Mouse (Mus musculus) stomach, embryonic 15.5 days (tissue): ENCODE results near the gene Gm20517. TPM values are rescaled to one million over a fixed set of nuclear protein-coding genes. Genes with fewer than 3 reads are reported as not detected.
A peak's percentile ranks its signal among the peaks of the same experiment; 100 is the strongest.

Experiments used
- ATAC-seq: fragments of 200-750 bp; cut with Nextera tagmentation; 2 replicates; pipeline ENCODE4 v1.8.0; 2017; ENCODE audit warnings: low read depth, moderate number of reproducible peaks, moderate TSS enrichment; ENCODE audit not compliant: insufficient read depth, low FRiP score
- H3K27ac ChIP-seq: fragments of 300-500 bp; sonication (generic); 2 replicates; pipeline ENCODE4 v1.5.1; 2015; ENCODE audit warnings: mild to moderate bottlenecking, inconsistent platforms
- H3K27me3 ChIP-seq: fragments of 300-500 bp; sonication (generic); replicated peaks from 2 replicates; pipeline ENCODE4 v1.6.1; 2015; ENCODE audit warnings: inconsistent platforms
- H3K36me3 ChIP-seq: fragments of 300-500 bp; sonication (generic); 2 replicates; pipeline ENCODE4 v1.6.1; 2015; ENCODE audit warnings: inconsistent platforms
- H3K4me1 ChIP-seq: fragments of 300-500 bp; sonication (generic); 2 replicates; pipeline ENCODE4 v1.6.1; 2015; ENCODE audit warnings: inconsistent platforms
- H3K4me2 ChIP-seq: fragments of 300-500 bp; sonication (generic); 2 replicates; pipeline ENCODE4 v1.6.1; 2015; ENCODE audit warnings: mild to moderate bottlenecking, inconsistent platforms
- H3K4me3 ChIP-seq: fragments of 300-500 bp; sonication (generic); replicated peaks from 2 replicates; pipeline ENCODE4 v1.5.1; 2015; ENCODE audit warnings: inconsistent platforms
- H3K9ac ChIP-seq: fragments of 300-500 bp; sonication (generic); 2 replicates; pipeline ENCODE4 v1.6.1; 2015; ENCODE audit warnings: inconsistent platforms
- H3K9me3 ChIP-seq: fragments of 300-500 bp; sonication (generic); 2 replicates; pipeline ENCODE4 v1.6.1; 2016; ENCODE audit warnings: inconsistent platforms
- WGBS: fragments of 180-500 bp; shearing (Covaris S2); methylation state at CpG from one replicate; pipeline ENCODE4 v1.1.7; 2015; 5-methylcytosine and 5-hydroxymethylcytosine counted together
- polyA plus RNA-seq: library from polyadenylated mRNA; unstranded; fragments of >200 nt; fragmentation: Nextera tagmentation; extraction: Ambion mirVana; gene quantifications from 2 replicates; pipeline ENCODE4 v1.2.1, GENCODE M21; 2015

Gene Gm20517
- polyA plus RNA-seq, 1 experiment from 2014 or later = 1.0 TPM

DNA sequence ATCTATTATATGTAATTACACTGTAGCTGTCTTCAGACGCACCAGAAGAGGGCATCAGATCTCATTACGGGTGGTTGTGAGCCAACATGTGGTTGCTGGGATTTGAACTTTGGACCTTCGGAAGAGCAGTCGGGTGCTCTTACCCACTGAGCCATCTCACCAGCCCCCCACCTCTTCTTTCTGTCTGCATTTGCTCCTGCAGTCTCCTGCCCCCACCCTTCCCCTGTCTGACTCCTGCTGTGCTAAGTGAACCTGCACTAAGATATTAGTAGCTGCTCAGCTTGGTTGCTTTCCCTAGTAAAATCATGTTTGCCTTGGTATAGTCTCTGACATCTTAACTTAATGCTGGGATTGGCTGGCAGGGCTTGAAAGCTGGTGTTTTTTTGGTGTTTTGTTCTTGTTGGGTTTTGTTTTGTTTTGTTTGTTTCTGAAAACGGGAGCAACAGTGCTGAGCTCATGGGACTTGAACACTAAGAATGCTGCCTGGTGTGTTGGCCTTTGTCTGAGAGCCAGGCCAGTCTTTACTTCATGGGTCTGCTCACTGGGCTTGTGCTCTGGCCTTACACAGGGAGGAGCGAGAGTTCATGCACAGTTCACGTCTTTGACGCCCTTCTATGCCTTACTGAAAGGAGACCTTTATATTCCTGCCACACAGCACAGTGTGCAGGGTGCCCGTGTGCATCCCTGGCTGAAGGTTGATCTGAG is 51.8 kb downstream of the Gm20517 start:
- no peaks in the 10 kb centered on the region for H3K36me3 ChIP-seq
- no peak overlapping the region for H3K4me2 ChIP-seq
- H3K4me3 ChIP-seq = no peak overlapping the region
- H3K27ac ChIP-seq = no peak overlapping the region
- no peak overlapping the region for H3K9ac ChIP-seq
- no peaks in the 10 kb centered on the region for H3K4me1 ChIP-seq
- H3K27me3 ChIP-seq = no peaks in the 10 kb centered on the region
- WGBS = 69% methylated on average over 9 of the region's 9 CpGs
- no peaks in the 10 kb centered on the region for H3K9me3 ChIP-seq
- ATAC-seq = 0 out of 2 replicates have a peak, but pooled peaks have one; percentile 35

DNA sequence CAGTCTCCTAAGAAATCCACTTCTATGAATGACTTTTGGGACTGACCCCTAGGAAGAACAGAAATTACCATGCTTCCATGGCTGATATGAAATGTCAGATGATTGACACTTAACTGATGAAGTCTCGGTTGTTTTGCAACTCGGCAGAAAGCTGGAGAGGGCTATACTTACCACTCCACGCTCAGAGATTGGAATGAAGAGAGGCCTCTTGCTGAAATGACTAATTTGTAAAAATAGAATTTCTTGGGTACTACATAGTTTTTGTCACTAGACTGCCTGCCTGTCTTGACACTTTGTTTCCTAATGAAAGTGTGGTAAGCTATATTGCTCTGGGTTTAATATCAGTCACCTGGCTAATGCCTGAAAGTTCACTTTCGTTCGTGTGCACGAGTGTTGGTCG is 53.1 kb downstream of the Gm20517 start:
- 83% methylated on average over 7 of the region's 7 CpGs for WGBS
- no peaks in the 10 kb centered on the region for H3K27me3 ChIP-seq
- no peak for ATAC-seq

DNA sequence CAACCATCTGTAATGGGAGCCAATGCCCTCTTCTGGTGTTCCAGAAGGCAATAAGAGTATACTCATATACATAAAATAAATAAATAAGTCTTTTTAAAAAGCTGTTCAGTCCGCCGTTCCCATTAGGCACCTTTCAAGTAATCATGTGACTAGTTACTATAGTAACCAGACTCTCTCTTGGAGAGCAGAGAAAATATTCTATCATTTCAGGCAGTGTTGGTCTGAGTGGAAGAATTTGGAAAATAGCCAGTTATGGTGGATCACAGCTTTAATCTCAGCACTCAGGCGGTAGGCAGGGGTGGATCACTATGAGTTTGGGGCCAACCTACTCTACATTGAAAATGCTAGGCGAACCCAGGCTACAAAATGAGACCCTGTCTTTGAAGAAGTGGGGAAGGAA is 57.8 kb downstream of the Gm20517 start:
- Histone ChIP-seq H3K9ac (no peak overlapping the region), H3K27ac (no peak overlapping the region), H3K4me3 (no peak overlapping the region), H3K4me1 (peaks cover 8% of the 10 kb centered on the region), H3K27me3 (no peaks in the 10 kb centered on the region), H3K4me2 (no peak overlapping the region), H3K9me3 (no peaks in the 10 kb centered on the region), H3K36me3 (no peaks in the 10 kb centered on the region)
- 58% methylated on average over 4 of the region's 4 CpGs for WGBS
- ATAC-seq = no peak

More for the DNA sequence above, 53.1 kb downstream of the Gm20517 start:
- Histone ChIP-seq H3K4me3 (no peak overlapping the region), H3K4me1 (no peaks in the 10 kb centered on the region), H3K4me2 (no peak overlapping the region), H3K9me3 (no peaks in the 10 kb centered on the region), H3K27ac (no peak overlapping the region), H3K36me3 (no peaks in the 10 kb centered on the region), H3K9ac (no peak overlapping the region)

DNA sequence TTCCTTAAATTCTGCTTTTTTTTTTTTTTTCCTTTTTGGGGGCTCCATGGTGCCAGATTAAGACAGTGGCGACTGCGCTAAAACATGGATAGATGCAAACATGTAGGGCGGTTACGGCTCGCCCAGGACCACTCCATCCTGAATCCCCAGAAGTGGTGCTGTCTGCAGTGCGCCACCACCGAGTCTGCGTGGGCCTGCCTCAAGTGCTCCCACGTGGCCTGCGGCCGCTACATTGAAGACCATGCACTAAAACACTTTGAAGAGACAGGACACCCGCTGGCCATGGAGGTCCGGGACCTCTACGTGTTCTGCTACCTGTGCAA is 60.6 kb downstream of the Gm20517 start:
- Histone ChIP-seq H3K36me3 (no peaks in the 10 kb centered on the region), H3K4me2 (peak overlapping the region; percentile 89), H3K27ac (no peak overlapping the region), H3K4me1 (peaks cover 8% of the 10 kb centered on the region), H3K4me3 (peak overlapping the region; percentile 44), H3K27me3 (no peaks in the 10 kb centered on the region), H3K9me3 (no peaks in the 10 kb centered on the region), H3K9ac (no peak overlapping the region)
- WGBS = 29% methylated on average over 14 of the region's 14 CpGs
- 0 out of 2 replicates have a peak, but pooled peaks have one; percentile 27 for ATAC-seq

DNA sequence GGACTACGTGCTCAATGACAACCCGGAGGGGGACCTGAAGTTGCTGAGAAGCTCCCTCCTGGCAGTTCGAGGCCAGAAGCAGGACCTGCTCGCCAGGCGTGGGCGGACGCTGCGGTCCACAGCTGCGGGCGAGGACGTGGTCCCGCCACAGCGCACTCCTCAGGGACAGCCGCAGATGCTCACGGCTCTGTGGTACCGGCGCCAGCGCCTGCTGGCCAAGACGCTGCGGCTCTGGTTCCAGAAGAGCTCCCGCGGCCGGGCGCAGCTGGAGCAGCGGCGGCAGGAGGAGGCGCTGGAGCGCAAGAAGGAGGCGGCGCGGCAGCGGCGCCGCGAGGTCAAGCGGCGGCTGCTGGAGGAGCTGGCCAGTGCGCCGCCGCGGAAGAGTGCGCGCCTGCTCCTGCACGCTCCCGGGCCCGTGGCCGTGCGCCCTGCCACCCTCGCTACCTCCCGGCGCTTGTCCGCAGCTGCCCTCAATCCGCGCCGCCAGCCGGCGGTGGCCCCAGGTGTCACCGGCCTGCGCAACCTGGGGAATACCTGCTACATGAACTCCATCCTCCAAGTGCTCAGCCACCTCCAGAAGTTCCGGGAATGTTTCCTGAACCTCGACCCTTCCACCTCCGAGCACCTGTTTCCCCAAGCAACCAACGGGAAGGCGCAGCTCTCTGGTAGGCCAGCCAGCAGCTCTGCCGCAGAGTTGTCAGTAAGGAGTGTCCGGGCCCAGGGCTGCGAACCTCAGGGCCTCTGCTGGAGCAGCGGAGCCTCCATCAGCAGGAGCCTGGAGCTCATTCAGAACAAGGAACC is 61.1 kb downstream of the Gm20517 start:
- peak; percentile 78; the same call in 1 of the 2 replicates for ATAC-seq
- Histone ChIP-seq H3K27me3 (no peaks in the 10 kb centered on the region), H3K9me3 (no peaks in the 10 kb centered on the region), H3K36me3 (no peaks in the 10 kb centered on the region), H3K4me1 (peaks cover 8% of the 10 kb centered on the region), H3K9ac (no peak overlapping the region), H3K4me2 (peak overlapping the region; percentile 89), H3K4me3 (peak overlapping the region; percentile 44), H3K27ac (no peak overlapping the region; the same call in 1 of the 2 replicates)
- WGBS = 7% methylated on average over 67 of the region's 68 CpGs

DNA sequence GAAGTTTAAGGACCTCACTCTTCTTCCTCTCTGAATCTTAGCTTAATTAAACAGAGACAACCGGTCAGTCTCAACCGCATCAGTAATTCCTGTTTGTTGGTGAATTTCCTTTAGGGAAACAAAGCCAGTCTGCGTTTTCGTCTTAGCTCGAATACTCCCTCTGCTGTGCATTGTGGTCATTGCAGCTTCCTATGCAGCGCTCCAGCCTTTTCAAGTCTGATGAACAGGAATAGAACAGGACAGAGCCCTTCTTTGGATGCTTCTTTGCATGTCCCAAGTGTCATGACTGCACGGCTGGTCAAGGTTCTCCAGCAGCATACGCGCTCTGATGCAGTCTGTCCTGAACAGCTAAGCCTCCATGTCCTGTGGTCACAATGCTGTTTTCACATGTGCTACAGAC is 65.2 kb downstream of the Gm20517 start:
- H3K4me3 ChIP-seq = no peak overlapping the region
- H3K27ac ChIP-seq = no peak overlapping the region
- H3K9ac ChIP-seq = no peak overlapping the region
- peaks cover 9% of the 10 kb centered on the region for H3K36me3 ChIP-seq
- no peak overlapping the region for H3K4me2 ChIP-seq
- no peaks in the 10 kb centered on the region for H3K27me3 ChIP-seq
- 23% methylated on average over 9 of the region's 9 CpGs for WGBS
- ATAC-seq = no peak
- H3K9me3 ChIP-seq = no peaks in the 10 kb centered on the region
- H3K4me1 ChIP-seq = peaks cover 8% of the 10 kb centered on the region

DNA sequence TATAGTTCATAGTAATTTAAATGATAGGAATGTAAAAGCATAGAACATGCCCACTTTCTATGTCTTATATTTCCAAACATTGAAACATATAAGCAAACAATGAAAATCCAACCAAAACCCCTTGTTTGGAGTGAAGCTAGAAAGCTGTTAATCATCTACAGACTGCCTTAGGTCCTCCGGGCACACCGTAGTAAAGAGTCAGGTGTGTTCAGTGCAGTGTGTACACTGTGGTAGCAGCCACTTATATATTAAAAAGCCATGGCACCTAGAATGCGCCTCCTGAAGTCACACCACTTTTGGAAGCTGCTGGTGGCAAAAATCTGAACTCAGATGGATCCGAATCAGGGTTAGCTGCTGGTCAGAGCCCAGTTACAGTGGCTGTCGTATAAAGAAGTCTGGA is 66.8 kb downstream of the Gm20517 start:
- no peak overlapping the region for H3K4me2 ChIP-seq
- 0 out of 2 replicates have a peak overlapping the region, but pooled peaks have one; percentile 18 for H3K27ac ChIP-seq
- H3K4me1 ChIP-seq = no peaks in the 10 kb centered on the region
- H3K9ac ChIP-seq = no peak overlapping the region
- H3K4me3 ChIP-seq = no peak overlapping the region
- no peaks in the 10 kb centered on the region for H3K27me3 ChIP-seq
- WGBS = 69% methylated on average over 5 of the region's 5 CpGs
- H3K9me3 ChIP-seq = no peaks in the 10 kb centered on the region
- ATAC-seq = 0 out of 2 replicates have a peak, but pooled peaks have one; percentile 60
- peaks cover 14% of the 10 kb centered on the region for H3K36me3 ChIP-seq

DNA sequence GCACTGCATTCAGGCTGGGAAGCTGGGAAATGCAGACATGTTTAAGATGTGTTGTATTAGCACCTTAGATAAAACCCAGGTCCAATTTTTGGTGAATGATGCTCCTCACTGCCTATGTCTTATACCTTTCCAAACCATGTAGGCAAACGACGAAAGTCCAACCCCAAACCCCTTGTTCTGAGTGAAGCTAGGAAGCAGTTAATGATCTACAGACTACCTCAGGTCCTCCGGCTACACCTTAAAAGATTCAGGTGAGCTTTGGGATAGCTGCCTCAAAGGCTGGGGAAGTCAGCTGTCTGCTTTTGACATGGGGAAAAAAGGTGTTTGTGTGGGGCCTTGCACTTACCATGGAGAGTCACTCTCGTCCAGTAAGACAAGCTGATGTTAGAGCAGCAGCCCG is 67.3 kb downstream of the Gm20517 start:
- no peak for ATAC-seq

DNA sequence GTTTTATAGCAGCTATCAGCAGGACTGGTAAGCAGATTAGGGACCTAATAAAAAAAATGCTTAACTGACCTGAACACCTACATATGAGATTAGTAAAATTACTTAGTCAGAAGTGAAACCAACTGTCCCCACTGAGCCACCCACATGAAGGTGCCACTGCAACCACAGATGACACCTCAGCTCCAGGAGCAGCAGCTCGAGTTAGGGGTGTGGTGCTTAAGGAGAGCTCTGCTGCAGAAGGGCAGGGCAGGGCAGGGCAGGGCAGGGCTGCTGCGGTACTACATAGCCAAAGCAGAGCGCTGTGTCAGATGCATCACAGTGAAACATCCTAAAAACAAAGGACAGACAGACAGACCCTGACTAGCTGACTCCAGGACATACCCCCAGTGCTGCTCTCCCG is 71.4 kb downstream of the Gm20517 start:
- H3K36me3 ChIP-seq = peaks cover 36% of the 10 kb centered on the region
- no peak overlapping the region for H3K27ac ChIP-seq
- H3K4me2 ChIP-seq = no peak overlapping the region
- H3K4me3 ChIP-seq = no peak overlapping the region
- H3K9me3 ChIP-seq = no peaks in the 10 kb centered on the region
- no peaks in the 10 kb centered on the region for H3K27me3 ChIP-seq
- H3K9ac ChIP-seq = no peak overlapping the region
- H3K4me1 ChIP-seq = peaks cover 7% of the 10 kb centered on the region
- WGBS = 74% methylated on average over 4 of the region's 4 CpGs
- no peak for ATAC-seq

More for the DNA sequence above, 67.3 kb downstream of the Gm20517 start:
- H3K4me1 ChIP-seq = no peaks in the 10 kb centered on the region
- 69% methylated on average over 5 of the region's 5 CpGs for WGBS
- H3K4me2 ChIP-seq = no peak overlapping the region
- no peaks in the 10 kb centered on the region for H3K27me3 ChIP-seq
- no peaks in the 10 kb centered on the region for H3K9me3 ChIP-seq
- H3K36me3 ChIP-seq = peaks cover 14% of the 10 kb centered on the region
- 0 out of 2 replicates have a peak overlapping the region, but pooled peaks have one; percentile 18 for H3K27ac ChIP-seq
- H3K4me3 ChIP-seq = no peak overlapping the region
- no peak overlapping the region for H3K9ac ChIP-seq

DNA sequence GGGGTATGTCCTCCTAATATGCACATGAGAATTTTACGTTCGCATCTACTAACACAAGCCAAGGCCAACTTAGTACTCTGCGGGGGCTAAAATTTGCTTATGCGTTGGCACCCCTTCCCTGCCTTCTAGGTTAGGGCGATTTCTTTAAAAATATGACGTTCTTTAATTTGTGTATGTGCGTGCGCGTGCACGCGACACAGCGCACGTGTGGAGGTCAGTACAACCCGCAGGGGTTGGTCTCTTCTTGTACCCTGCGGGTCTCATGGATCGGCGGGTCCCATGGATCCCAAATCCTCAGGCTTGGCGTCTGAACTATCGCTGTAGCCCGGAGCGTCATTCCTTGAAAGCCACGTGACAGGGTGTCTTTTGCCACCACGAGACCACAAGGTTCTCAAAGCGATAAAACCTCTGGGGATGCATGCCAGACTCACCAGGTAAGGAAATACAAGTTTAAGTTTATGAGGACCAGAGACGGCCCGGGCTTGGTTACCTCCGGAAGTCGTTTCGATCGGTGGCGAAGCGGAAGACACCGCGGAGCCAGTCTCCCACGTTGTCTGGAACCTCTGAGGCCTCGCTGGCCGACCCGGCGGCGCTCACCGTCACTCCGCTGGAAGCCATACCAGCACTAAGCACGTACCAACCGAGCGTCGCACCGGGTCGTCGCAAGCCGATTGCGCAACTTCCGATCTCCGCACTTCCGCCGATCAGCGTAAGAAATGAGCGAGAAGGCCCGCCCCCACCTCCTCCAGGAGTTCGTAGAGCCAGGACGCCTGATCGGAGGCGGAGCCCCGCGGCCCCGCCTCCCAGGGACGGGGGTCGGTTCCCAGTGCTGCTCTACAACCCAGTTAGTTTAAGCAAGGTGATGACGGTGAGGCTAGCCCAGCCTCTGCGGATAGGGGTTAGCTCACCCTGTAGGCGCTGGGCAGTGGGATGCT is 76.3 kb downstream of the Gm20517 start:
- Histone ChIP-seq H3K4me3 (peak overlapping the region; percentile 89), H3K4me2 (peak overlapping the region; percentile 97), H3K4me1 (peaks cover 12% of the 10 kb centered on the region), H3K27me3 (no peaks in the 10 kb centered on the region), H3K9me3 (no peaks in the 10 kb centered on the region), H3K9ac (peak overlapping the region; percentile 69), H3K36me3 (peaks cover 22% of the 10 kb centered on the region; the same call in 1 of the 2 replicates), H3K27ac (peak overlapping the region; percentile 87)
- ATAC-seq = peak; percentile 91
- under 1% methylated on average over 70 of the region's 70 CpGs for WGBS

DNA sequence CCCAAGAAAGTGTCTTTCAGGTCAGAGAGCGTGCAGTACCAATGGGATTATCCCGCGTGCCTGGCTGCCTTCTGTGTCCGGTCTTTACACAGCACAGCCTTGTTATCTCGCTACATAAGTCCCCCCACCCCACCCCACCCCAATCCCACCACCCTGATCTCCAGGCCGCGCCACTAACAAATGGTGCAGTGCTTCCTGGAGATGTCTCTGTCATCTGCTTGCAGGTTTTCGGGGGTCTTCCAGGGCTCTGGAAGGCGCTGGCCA is 76.9 kb downstream of the Gm20517 start, which contains the start of gene Tomm6:
Gene Tomm6 (minus strand): TSS at position 43 of the 264 bp plus-strand sequence.
- H3K36me3 ChIP-seq = peaks cover 22% of the 10 kb centered on the region; the same call in 1 of the 2 replicates
- H3K9me3 ChIP-seq = no peaks in the 10 kb centered on the region
- no peak for ATAC-seq
- H3K9ac ChIP-seq = peak within 1 kb of the TSS; percentile 69
- H3K4me1 ChIP-seq = peaks cover 12% of the 10 kb centered on the region
- H3K4me2 ChIP-seq = peak within 1 kb of the TSS; percentile 97
- WGBS = under 1% methylated on average over 9 of the region's 9 CpGs
- H3K27ac ChIP-seq = peak within 1 kb of the TSS; percentile 87
- H3K27me3 ChIP-seq = no peaks in the 10 kb centered on the region
- peak within 1 kb of the TSS; percentile 89 for H3K4me3 ChIP-seq
